Mouse (Mus musculus) forebrain, embryonic 16.5 days (tissue): ENCODE data around the gene Gm20388. TPM values are rescaled to one million over a fixed set of nuclear protein-coding genes. Genes with fewer than 3 reads are reported as not detected.

Experiments
- ATAC-seq: fragments of 200-750 bp; cut with Nextera tagmentation; 2 replicates; pipeline ENCODE4 v1.8.0; 2017; ENCODE audit warnings: mild to moderate bottlenecking, moderate library complexity
- H3K27ac ChIP-seq: fragments of 300-500 bp; sonication (generic); 2 replicates; pipeline ENCODE4 v1.5.1; 2014; ENCODE audit warnings: low read length, control low read depth
- H3K27me3 ChIP-seq: fragments of 300-500 bp; sonication (generic); replicated peaks from 2 replicates; pipeline ENCODE4 v1.6.1; 2014; ENCODE audit warnings: low read length; ENCODE audit not compliant: control insufficient read depth, insufficient read depth
- H3K36me3 ChIP-seq: fragments of 300-500 bp; sonication (generic); 2 replicates; pipeline ENCODE4 v1.6.1; 2014; ENCODE audit not compliant: control insufficient read depth, insufficient read depth
- H3K4me1 ChIP-seq: fragments of 300-500 bp; sonication (generic); replicated peaks from 2 replicates; pipeline ENCODE4 v1.6.1; 2014; ENCODE audit warnings: low read length; ENCODE audit not compliant: control insufficient read depth, insufficient read depth
- H3K4me2 ChIP-seq: fragments of 300-500 bp; sonication (generic); 2 replicates; pipeline ENCODE4 v1.6.1; 2014; ENCODE audit warnings: mild to moderate bottlenecking, low read length, control low read depth
- H3K4me3 ChIP-seq: fragments of 300-500 bp; sonication (generic); replicated peaks from 2 replicates; pipeline ENCODE4 v1.5.1; 2014; ENCODE audit warnings: mild to moderate bottlenecking, low read length, control low read depth
- H3K9ac ChIP-seq: fragments of 300-500 bp; sonication (generic); replicated peaks from 2 replicates; pipeline ENCODE4 v1.6.1; 2014; ENCODE audit warnings: low read depth, low read length, control low read depth
- H3K9me3 ChIP-seq: fragments of 300-500 bp; sonication (generic); 2 replicates; pipeline ENCODE4 v1.6.1; 2016; ENCODE audit warnings: low read length; ENCODE audit not compliant: control insufficient read depth
- WGBS: fragments of 180-500 bp; shearing (Covaris S2); extraction: QIAGEN DNeasy Blood & Tissue Kit; methylation state at CpG from one replicate; pipeline ENCODE4 v1.1.7; 2014; 5-methylcytosine and 5-hydroxymethylcytosine counted together
- polyA plus RNA-seq: library from polyadenylated mRNA; unstranded; fragments of >200 nt; fragmentation: Nextera tagmentation; extraction: Ambion mirVana; gene quantifications from 2 replicates; pipeline ENCODE4 v1.2.1, GENCODE M21; 2015

Gm20388 gene
- polyA plus RNA-seq, 1 experiment from 2014 or later, result 4.7 TPM

GRCm38 (mm10) chr8:124198230-124198629 is 4287.6 kb downstream of the Gm20388 start:
- H3K4me1 ChIP-seq, result peaks cover 4% of the 10 kb centered on the region; the same call in 1 of the 2 replicates
- H3K4me3 ChIP-seq, result no peak overlapping the region
- no peaks in the 10 kb centered on the region for H3K36me3 ChIP-seq
- no peak overlapping the region for H3K9ac ChIP-seq
- ATAC-seq, result no peak
- H3K27ac ChIP-seq, result no peak overlapping the region
- H3K27me3 ChIP-seq, result no peaks in the 10 kb centered on the region
- no peak overlapping the region for H3K4me2 ChIP-seq
- no peaks in the 10 kb centered on the region for H3K9me3 ChIP-seq
- 78% methylated on average over 7 of the region's 7 CpGs for WGBS

GRCm38 (mm10) chr8:124200400-124200799 is 4289.8 kb downstream of the Gm20388 start:
- Histone ChIP-seq H3K4me3 (no peak overlapping the region), H3K27me3 (no peaks in the 10 kb centered on the region), H3K36me3 (no peaks in the 10 kb centered on the region), H3K9ac (no peak overlapping the region), H3K9me3 (no peaks in the 10 kb centered on the region), H3K4me2 (no peak overlapping the region), H3K27ac (no peak overlapping the region), H3K4me1 (peaks cover 8% of the 10 kb centered on the region; the same call in 1 of the 2 replicates)
- ATAC-seq, result no peak
- WGBS, result 55% methylated on average over 7 of the region's 7 CpGs

- no peak overlapping the region for H3K4me2 ChIP-seq
- H3K4me3 ChIP-seq, result no peak overlapping the region
- no peak overlapping the region for H3K9ac ChIP-seq
- 86% methylated on average over 8 of the region's 8 CpGs for WGBS
- H3K9me3 ChIP-seq, result no peaks in the 10 kb centered on the region
- H3K36me3 ChIP-seq, result no peaks in the 10 kb centered on the region
- no peak for ATAC-seq
- peaks cover 5% of the 10 kb centered on the region; the same call in 1 of the 2 replicates for H3K4me1 ChIP-seq
- H3K27me3 ChIP-seq, result no peaks in the 10 kb centered on the region
- H3K27ac ChIP-seq, result no peak overlapping the region
These were observed 4291.1 kb downstream of the Gm20388 start for GRCm38 (mm10) chr8:124201706-124202105.

DNA sequence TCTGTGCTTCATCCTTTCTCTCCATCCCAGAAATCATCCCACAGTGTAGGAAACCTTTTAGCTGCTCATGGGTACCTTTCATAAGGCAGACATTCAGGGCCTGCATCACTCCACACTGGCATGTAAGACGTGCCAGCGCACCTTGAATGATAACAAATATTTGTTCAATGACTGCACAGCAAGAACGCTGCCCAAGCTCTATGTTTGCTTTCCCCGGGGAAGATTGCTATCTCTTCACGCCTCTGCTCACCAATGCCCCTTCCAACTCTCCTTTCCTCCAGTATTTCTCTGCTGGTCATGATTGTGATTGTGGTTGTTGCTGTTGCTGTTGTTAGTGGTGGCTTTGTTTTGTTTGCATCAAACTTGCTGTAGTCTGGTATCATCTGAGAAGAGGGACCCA is 4292.3 kb downstream of the Gm20388 start:
- H3K36me3 ChIP-seq, result no peaks in the 10 kb centered on the region
- H3K9ac ChIP-seq, result no peak overlapping the region
- no peak overlapping the region for H3K4me2 ChIP-seq
- no peak overlapping the region for H3K4me3 ChIP-seq
- 0 out of 2 replicates have a peak, but pooled peaks cover 4% of the 10 kb centered on the region for H3K4me1 ChIP-seq
- no peak overlapping the region for H3K27ac ChIP-seq
- no peaks in the 10 kb centered on the region for H3K27me3 ChIP-seq
- no peaks in the 10 kb centered on the region for H3K9me3 ChIP-seq
- 94% methylated on average over 5 of the region's 5 CpGs for WGBS
- ATAC-seq, result no peak

DNA sequence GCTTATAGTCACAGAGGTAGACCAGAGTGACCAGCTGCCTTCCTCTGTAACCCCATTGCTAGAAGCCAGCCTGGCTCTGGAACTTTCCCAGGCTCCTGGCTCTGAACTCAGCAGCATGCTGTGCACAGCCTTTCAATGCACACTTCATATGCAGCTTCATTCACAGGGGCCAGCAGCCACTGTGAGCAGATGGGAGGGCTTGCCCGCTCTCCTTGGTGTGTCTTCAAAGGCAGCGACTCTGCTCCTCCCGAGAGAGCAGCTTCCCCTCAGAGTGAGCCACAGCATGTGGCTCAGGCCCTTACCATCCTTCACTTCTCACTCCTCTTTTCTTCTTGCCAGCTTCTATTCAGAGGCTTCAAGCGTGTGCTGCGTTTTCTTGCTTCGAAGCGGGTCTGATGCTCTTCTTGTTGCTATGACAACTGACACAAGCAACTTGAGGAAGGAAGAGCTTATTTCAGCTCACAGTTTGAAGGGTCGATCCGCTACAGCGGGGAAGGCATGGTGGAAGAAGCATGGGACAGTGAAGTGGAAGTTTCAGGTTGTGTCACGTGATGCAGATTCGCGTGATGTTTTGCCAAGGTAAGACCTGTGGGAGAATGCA is 4293.5 kb downstream of the Gm20388 start:
- ATAC-seq, result peak; percentile 57
- no peak overlapping the region for H3K9ac ChIP-seq

DNA sequence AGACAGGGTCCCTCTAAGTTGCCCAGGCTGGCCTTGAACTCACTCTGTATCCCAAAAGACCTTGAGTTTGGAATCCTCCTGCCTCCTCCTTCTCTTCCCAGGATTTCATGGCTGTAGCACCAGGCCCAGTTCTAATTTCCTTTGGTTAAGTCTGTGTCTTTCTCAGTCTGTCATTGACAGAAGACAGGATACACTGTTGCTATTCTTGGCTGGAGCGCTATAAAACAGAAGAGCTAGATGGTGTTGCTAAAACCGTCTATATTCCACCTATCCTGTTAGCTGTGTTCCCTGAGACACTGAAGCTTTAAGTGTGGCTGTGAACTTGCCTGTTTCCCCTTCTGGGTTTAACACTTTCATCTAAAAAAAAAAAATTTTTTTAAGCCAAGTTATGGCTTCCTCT is 4301.5 kb downstream of the Gm20388 start:
- 72% methylated on average over 2 of the region's 2 CpGs for WGBS
- Histone ChIP-seq H3K9me3 (no peaks in the 10 kb centered on the region), H3K36me3 (no peaks in the 10 kb centered on the region), H3K4me3 (no peak overlapping the region), H3K9ac (no peak overlapping the region), H3K27me3 (no peaks in the 10 kb centered on the region), H3K4me2 (no peak overlapping the region), H3K27ac (no peak overlapping the region), H3K4me1 (no peaks in the 10 kb centered on the region)
- ATAC-seq, result no peak

More for the DNA sequence above, 4293.5 kb downstream of the Gm20388 start:
- Histone ChIP-seq H3K9me3 (no peaks in the 10 kb centered on the region), H3K27ac (no peak overlapping the region; the same call in 1 of the 2 replicates), H3K36me3 (no peaks in the 10 kb centered on the region), H3K4me2 (no peak overlapping the region), H3K4me3 (no peak overlapping the region), H3K27me3 (no peaks in the 10 kb centered on the region), H3K4me1 (0 out of 2 replicates have a peak, but pooled peaks cover 4% of the 10 kb centered on the region)
- WGBS, result 53% methylated on average over 13 of the region's 13 CpGs

DNA sequence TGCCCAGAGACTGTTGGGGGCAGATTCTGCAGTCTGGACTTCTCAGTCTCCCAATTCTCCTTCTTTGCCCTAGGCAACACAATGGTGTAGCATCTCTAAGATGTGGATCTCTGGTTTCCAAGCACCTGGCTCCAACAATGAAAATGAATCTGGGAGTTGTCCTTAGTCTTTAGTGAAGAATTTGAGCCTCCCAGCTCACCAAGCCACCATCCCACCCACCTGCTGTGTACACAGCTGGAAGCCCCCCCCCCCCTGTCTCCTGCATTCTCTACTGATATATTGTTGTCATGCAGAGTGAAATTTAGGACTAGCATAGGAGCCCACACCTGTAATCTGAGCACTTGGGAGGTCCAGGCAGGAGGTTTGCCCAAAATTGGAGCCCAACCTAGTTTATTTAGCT is 4306.3 kb downstream of the Gm20388 start:
- Histone ChIP-seq H3K36me3 (no peaks in the 10 kb centered on the region), H3K4me2 (no peak overlapping the region), H3K27ac (no peak overlapping the region), H3K9me3 (no peaks in the 10 kb centered on the region), H3K4me1 (no peaks in the 10 kb centered on the region), H3K9ac (no peak overlapping the region), H3K27me3 (no peaks in the 10 kb centered on the region), H3K4me3 (no peak overlapping the region)
- ATAC-seq, result no peak

DNA sequence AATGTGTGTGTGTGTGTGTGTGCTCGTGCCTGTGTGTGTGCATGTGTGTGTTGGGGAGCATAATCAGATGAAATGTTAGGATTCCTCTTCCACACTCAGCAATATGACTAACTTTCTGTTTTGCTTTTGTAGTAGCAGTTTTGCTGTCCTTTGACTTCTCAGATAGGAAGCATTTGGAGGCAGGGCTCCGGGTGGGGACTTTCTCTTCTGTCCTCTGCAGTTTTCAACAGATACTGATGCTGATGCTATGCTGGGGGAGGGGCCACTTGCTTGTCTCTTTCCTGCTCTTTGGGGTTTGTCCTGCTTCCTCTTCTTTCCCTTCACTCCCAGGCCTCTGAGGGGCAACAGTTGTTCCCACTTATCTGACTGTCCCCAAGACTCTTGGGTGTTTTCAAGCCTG is 4319.2 kb downstream of the Gm20388 start:
- H3K4me3 ChIP-seq, result no peak overlapping the region
- H3K4me2 ChIP-seq, result no peak overlapping the region
- H3K27me3 ChIP-seq, result no peaks in the 10 kb centered on the region
- WGBS, result 59% methylated on average over 2 of the region's 2 CpGs
- H3K9me3 ChIP-seq, result no peaks in the 10 kb centered on the region
- H3K9ac ChIP-seq, result no peak overlapping the region
- no peak overlapping the region for H3K27ac ChIP-seq
- ATAC-seq, result no peak
- peaks cover 25% of the 10 kb centered on the region for H3K4me1 ChIP-seq
- H3K36me3 ChIP-seq, result no peaks in the 10 kb centered on the region

DNA sequence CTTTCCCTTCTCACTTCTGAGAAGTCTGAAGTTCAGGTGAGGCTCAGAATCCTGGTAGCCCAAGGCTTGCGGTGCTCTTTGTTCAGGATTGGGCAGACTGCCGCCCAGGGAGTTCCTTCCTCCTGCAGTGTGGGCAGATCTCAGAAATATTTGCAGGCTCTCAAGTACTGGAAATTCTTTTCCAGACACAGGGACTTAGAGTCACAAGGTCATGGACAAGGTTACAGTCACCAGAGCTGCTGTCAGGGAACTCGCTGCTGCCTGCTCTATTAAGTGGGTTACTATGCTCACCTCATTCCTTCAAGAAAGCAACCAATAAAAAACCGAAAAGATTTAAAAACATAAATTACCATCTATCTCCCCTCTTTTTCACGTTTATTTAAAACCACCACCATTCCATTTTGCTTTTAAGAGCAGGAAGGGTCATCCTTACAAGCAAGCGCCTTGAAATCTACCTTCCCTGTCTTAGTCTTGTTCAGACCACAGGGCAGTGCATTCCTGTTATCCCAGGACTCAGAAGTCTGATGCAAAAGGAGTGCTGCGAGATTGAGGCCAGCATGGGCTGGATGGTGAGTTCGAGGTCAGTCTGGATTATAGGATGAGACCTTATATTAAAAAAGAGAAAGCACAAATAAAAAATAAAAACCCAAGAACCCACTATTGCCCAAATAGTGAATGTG is 4320.0 kb downstream of the Gm20388 start:
- Histone ChIP-seq H3K4me2 (peak overlapping the region; percentile 57), H3K4me1 (peaks cover 25% of the 10 kb centered on the region), H3K27me3 (no peaks in the 10 kb centered on the region), H3K4me3 (peak overlapping the region; percentile 53), H3K9ac (peak overlapping the region; percentile 72), H3K9me3 (no peaks in the 10 kb centered on the region), H3K36me3 (no peaks in the 10 kb centered on the region), H3K27ac (peak overlapping the region; percentile 20; the same call in 1 of the 2 replicates)
- 58% methylated on average over 8 of the region's 8 CpGs for WGBS
- ATAC-seq, result 0 out of 2 replicates have a peak, but pooled peaks have one; percentile 18
